Comparison of ENCODE assay signal across 7 mouse cellular contexts in genomic region chr7:4876753-4877221, GRCm38 (mm10). TPM values are rescaled to one million over a fixed set of nuclear protein-coding genes. Genes with fewer than 3 reads are reported as not detected.
DNase-seq lines count a peak whose midpoint lies in the region; ATAC-seq and TF ChIP-seq lines count a peak whose summit lies in the region.

Gene Isoc2a, plus strand, starts transcription at chr7:4877153.

- intact Hi-C loops in left cerebral cortex, postnatal 4 days (cut with DNase I): no loop called here

- no peaks in the 10 kb centered on the region for H3K36me3 ChIP-seq in embryonic facial prominence, embryonic 10.5 days (replicated peaks)
- no peaks in the 10 kb centered on the region for H3K36me3 ChIP-seq in intestine, postnatal 0 days (ENCODE audit: control insufficient read depth, insufficient read depth)
- no peaks in the 10 kb centered on the region for H3K36me3 ChIP-seq in midbrain, embryonic 12.5 days
- H3K36me3 ChIP-seq in small intestine, adult 2 months (ENCODE audit: control insufficient read depth, insufficient read depth, low read length): no peaks in the 10 kb centered on the region

- WGBS in embryonic facial prominence, embryonic 10.5 days: under 1% methylated on average over 22 of the region's 22 CpGs
- under 1% methylated on average over 22 of the region's 22 CpGs for WGBS in intestine, postnatal 0 days
- WGBS in midbrain, embryonic 12.5 days: 1% methylated on average over 22 of the region's 22 CpGs
- 0% methylated on average over 22 of the region's 22 CpGs for WGBS in small intestine, adult 2 months

- H3K4me3 ChIP-seq in embryonic facial prominence, embryonic 10.5 days: peak within 1 kb of the TSS; percentile 68
- H3K4me3 ChIP-seq in intestine, postnatal 0 days (ENCODE audit: low read depth, low read length): peak within 1 kb of the TSS; percentile 54
- H3K4me3 ChIP-seq in midbrain, embryonic 12.5 days: peak within 1 kb of the TSS; percentile 50
- H3K4me3 ChIP-seq in small intestine, adult 2 months (ENCODE audit: low read depth, low read length): peak within 1 kb of the TSS; percentile 80

- peak within 1 kb of the TSS; percentile 79 for H3K4me2 ChIP-seq in intestine, postnatal 0 days (replicated peaks; ENCODE audit: low read depth)
- peak within 1 kb of the TSS; percentile 84 for H3K4me2 ChIP-seq in midbrain, embryonic 12.5 days (replicated peaks)

- TF ChIP-seq CTCF in intestine, postnatal 0 days (IDR thresholded peaks at IDR 0.05; ENCODE audit: low read depth): no peak
- TF ChIP-seq CTCF in small intestine, adult 2 months (IDR thresholded peaks at IDR 0.05; ENCODE audit: extremely low read depth, insufficient read length, insufficient replicate concordance, low read depth, low read length): no peak

- H3K4me1 ChIP-seq in embryonic facial prominence, embryonic 10.5 days: peaks cover 23% of the 10 kb centered on the region
- H3K4me1 ChIP-seq in intestine, postnatal 0 days (replicated peaks; ENCODE audit: control insufficient read depth, insufficient read depth, low read length): no peaks in the 10 kb centered on the region
- H3K4me1 ChIP-seq in midbrain, embryonic 12.5 days: peaks cover 14% of the 10 kb centered on the region
- peaks cover 17% of the 10 kb centered on the region; the same call in 1 of the 2 replicates for H3K4me1 ChIP-seq in small intestine, adult 2 months (ENCODE audit: control insufficient read depth, insufficient read depth, insufficient read length, low read length)

- peak; percentile 96 for TF ChIP-seq POLR2A in small intestine, adult 2 months (IDR thresholded peaks at IDR 0.05; ENCODE audit: low read depth, low read length)

- H3K9ac ChIP-seq in intestine, postnatal 0 days (ENCODE audit: low read depth, low read length): peak within 1 kb of the TSS; percentile 51
- H3K9ac ChIP-seq in midbrain, embryonic 12.5 days (replicated peaks): peak within 1 kb of the TSS; percentile 28; the same call in 1 of the 2 replicates

- ATAC-seq in intestine, postnatal 0 days: peak; percentile 100
- ATAC-seq in midbrain, embryonic 12.5 days (ENCODE audit: low FRiP score, low read depth): peak; percentile 100

- H3K9me3 ChIP-seq in embryonic facial prominence, embryonic 10.5 days: no peaks in the 10 kb centered on the region
- H3K9me3 ChIP-seq in intestine, postnatal 0 days (ENCODE audit: control insufficient read depth): no peaks in the 10 kb centered on the region
- H3K9me3 ChIP-seq in midbrain, embryonic 12.5 days: no peaks in the 10 kb centered on the region

- peak within 1 kb of the TSS; percentile 76 for H3K27ac ChIP-seq in embryonic facial prominence, embryonic 10.5 days (replicated peaks)
- peak within 1 kb of the TSS; percentile 67 for H3K27ac ChIP-seq in intestine, postnatal 0 days (ENCODE audit: low read depth, low read length)
- H3K27ac ChIP-seq in midbrain, embryonic 12.5 days (replicated peaks): no peak within 1 kb of the TSS; the same call in 1 of the 2 replicates
- H3K27ac ChIP-seq in small intestine, adult 2 months (ENCODE audit: insufficient read depth, low read depth, low read length): peak within 1 kb of the TSS; percentile 67

- peak; percentile 92 for DNase-seq in adrenal gland, postnatal 10 days
- peak; percentile 96 for DNase-seq in embryonic facial prominence, embryonic 10.5 days (ENCODE audit: low spot score)
- DNase-seq in gonadal fat pad, adult 2 months (ENCODE audit: low read depth): no peak
- peak; percentile 90 for DNase-seq in left cerebral cortex, postnatal 4 days

- H3K27me3 ChIP-seq in embryonic facial prominence, embryonic 10.5 days (replicated peaks; ENCODE audit: low read depth, poor library complexity, severe bottlenecking): no peaks in the 10 kb centered on the region
- no peaks in the 10 kb centered on the region for H3K27me3 ChIP-seq in intestine, postnatal 0 days (replicated peaks; ENCODE audit: control insufficient read depth, insufficient read depth, low read length)
- H3K27me3 ChIP-seq in midbrain, embryonic 12.5 days: peaks cover 6% of the 10 kb centered on the region; the same call in 1 of the 2 replicates
- H3K27me3 ChIP-seq in small intestine, adult 2 months (ENCODE audit: control insufficient read depth, insufficient read depth, low read length): no peaks in the 10 kb centered on the region

RNA-seq across cellular contexts. Expression of gene Isoc2a, which starts in this region (rescaled TPM):
- 10 to 100 TPM; 52.8 to 56.8 TPM for total RNA-seq in adrenal gland, postnatal 10 days (2021)
- polyA plus RNA-seq in embryonic facial prominence, embryonic 10.5 days (2016; fragmentation: Nextera tagmentation; extraction: Ambion mirVana): 0.68 and 0.86 TPM in 2 replicates
- polyA plus RNA-seq in gonadal fat pad, adult 2 months (2012; rRNA removed): 26.4 and 35.4 TPM in 2 replicates
- polyA plus RNA-seq in intestine, postnatal 0 days (2015; fragmentation: Nextera tagmentation; extraction: Ambion mirVana): 1.3 and 1.6 TPM in 2 replicates
- total RNA-seq in left cerebral cortex, postnatal 4 days (2021): 1 to 10 TPM; 6.2 to 6.5 TPM
- 0.68 and 0.80 TPM in 2 replicates for polyA plus RNA-seq in midbrain, embryonic 12.5 days (2016; fragmentation: Nextera tagmentation; extraction: Ambion mirVana)
- polyA plus RNA-seq in small intestine, adult 2 months (2012; rRNA removed): 13.4 and 15.5 TPM in 2 replicates

Comparison
In these comparisons a context has a peak if more than half of its experiments do, and no peak if none do; other contexts are left out.
1. RNA of gene Isoc2a (total RNA-seq): 52.8 to 56.8 TPM in adrenal gland, postnatal 10 days; 6.2 to 6.5 TPM in left cerebral cortex, postnatal 4 days; every median in the first group is over 4 times any median in the second.
2. Peak in DNase-seq, H3K4me3 ChIP-seq and H3K27ac ChIP-seq in embryonic facial prominence, embryonic 10.5 days; RNA of the gene not detected or under 1 TPM.
3. Peak in ATAC-seq, H3K4me3 ChIP-seq, H3K9ac ChIP-seq and H3K4me2 ChIP-seq in midbrain, embryonic 12.5 days; RNA of the gene not detected or under 1 TPM.
4. Peak in every context shown above with its lines, with median percentiles within 50 percentile points of each other: H3K4me3 ChIP-seq.